Mouse (Mus musculus): ENCODE data around the gene Abcc10. TPM values are rescaled to one million over a fixed set of nuclear protein-coding genes. Genes with fewer than 3 reads are reported as not detected.

Abcc10 gene
- polyA plus RNA-seq, 1 experiment from 2014 or later, result 9.1 TPM

GRCm38 (mm10) chr17:46310515-46310914, 17.6 kb downstream of the Abcc10 start:
- no peaks in the 10 kb centered on the region for H3K9me3 ChIP-seq
- H3K27ac ChIP-seq, result no peak overlapping the region
- H3K4me2 ChIP-seq (replicated peaks), result no peak overlapping the region
- 85% methylated on average over 10 of the region's 10 CpGs for WGBS
- no peak overlapping the region for H3K9ac ChIP-seq (replicated peaks)
- peaks cover 37% of the 10 kb centered on the region for H3K36me3 ChIP-seq
- no peak overlapping the region for H3K4me3 ChIP-seq (replicated peaks)
- no peak for ATAC-seq
- no peaks in the 10 kb centered on the region for H3K27me3 ChIP-seq
- no peaks in the 10 kb centered on the region for H3K4me1 ChIP-seq (replicated peaks)

GRCm38 (mm10) chr17:46309835-46310234, 18.3 kb downstream of the Abcc10 start:
- Histone ChIP-seq H3K4me3 (replicated peaks) (no peak overlapping the region), H3K36me3 (peaks cover 43% of the 10 kb centered on the region), H3K27me3 (no peaks in the 10 kb centered on the region), H3K4me2 (replicated peaks) (no peak overlapping the region), H3K4me1 (replicated peaks) (no peaks in the 10 kb centered on the region), H3K9me3 (no peaks in the 10 kb centered on the region), H3K27ac (no peak overlapping the region), H3K9ac (replicated peaks) (no peak overlapping the region)
- WGBS, result 87% methylated on average over 12 of the region's 12 CpGs
- no peak for ATAC-seq

GRCm38 (mm10) chr17:46306956-46307355, 21.2 kb downstream of the Abcc10 start:
- no peaks in the 10 kb centered on the region for H3K9me3 ChIP-seq
- H3K9ac ChIP-seq (replicated peaks), result no peak overlapping the region
- H3K27me3 ChIP-seq, result no peaks in the 10 kb centered on the region
- H3K4me2 ChIP-seq (replicated peaks), result no peak overlapping the region
- H3K4me3 ChIP-seq (replicated peaks), result no peak overlapping the region
- 92% methylated on average over 15 of the region's 15 CpGs for WGBS
- H3K27ac ChIP-seq, result no peak overlapping the region
- no peak for ATAC-seq
- H3K4me1 ChIP-seq (replicated peaks), result no peaks in the 10 kb centered on the region
- H3K36me3 ChIP-seq, result peaks cover 56% of the 10 kb centered on the region

GRCm38 (mm10) chr17:46304184-46304583, 24.0 kb downstream of the Abcc10 start:
- Histone ChIP-seq H3K9me3 (no peaks in the 10 kb centered on the region), H3K4me3 (replicated peaks) (no peak overlapping the region), H3K36me3 (peaks cover 49% of the 10 kb centered on the region), H3K27ac (no peak overlapping the region), H3K9ac (replicated peaks) (no peak overlapping the region), H3K4me1 (replicated peaks) (peaks cover under 1% of the 10 kb centered on the region; the same call in 1 of the 2 replicates), H3K4me2 (replicated peaks) (no peak overlapping the region), H3K27me3 (peaks cover 16% of the 10 kb centered on the region; the same call in 1 of the 2 replicates)
- ATAC-seq, result no peak
- WGBS, result 91% methylated on average over 9 of the region's 9 CpGs

GRCm38 (mm10) chr17:46301892-46302291, 26.3 kb downstream of the Abcc10 start:
- Histone ChIP-seq H3K27ac (no peak overlapping the region), H3K9me3 (no peaks in the 10 kb centered on the region), H3K36me3 (peaks cover 46% of the 10 kb centered on the region), H3K4me1 (replicated peaks) (peaks cover 18% of the 10 kb centered on the region), H3K9ac (replicated peaks) (no peak overlapping the region), H3K4me3 (replicated peaks) (no peak overlapping the region), H3K4me2 (replicated peaks) (no peak overlapping the region), H3K27me3 (peaks cover 35% of the 10 kb centered on the region)
- 87% methylated on average over 12 of the region's 12 CpGs for WGBS
- ATAC-seq, result no peak

DNA sequence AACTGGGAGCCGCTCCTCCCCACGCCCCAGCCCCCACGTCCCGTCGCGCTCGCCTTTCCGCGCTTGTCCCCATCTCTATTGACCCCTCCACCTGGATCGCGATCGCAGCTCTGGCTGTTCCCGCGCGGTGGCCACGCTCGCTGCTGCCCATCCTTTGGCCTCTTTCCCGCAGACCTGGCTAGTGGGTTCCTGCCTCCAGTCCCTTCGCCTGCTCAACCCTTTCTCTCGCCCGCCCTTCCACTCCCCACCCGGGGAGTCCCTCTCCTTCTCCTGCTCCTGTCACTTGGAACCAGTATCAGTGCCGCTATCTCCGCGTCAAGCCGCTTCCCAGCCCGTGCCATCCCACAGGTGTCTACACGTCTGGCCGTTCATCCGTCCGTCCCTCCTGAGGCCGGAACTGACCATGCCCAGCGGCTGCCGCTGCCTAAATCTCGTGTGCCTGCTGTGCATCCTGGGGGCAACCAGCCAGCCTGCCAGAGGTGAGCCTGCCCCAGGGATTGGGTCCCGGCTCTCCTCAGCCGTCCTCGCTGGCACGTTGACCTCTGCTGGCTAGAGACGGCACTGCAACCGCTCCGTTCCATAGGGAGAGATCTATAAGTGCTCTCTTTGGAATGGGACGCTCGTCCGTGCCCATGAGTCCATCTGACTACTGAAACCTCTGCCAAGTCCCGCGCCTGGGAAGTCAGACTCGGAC, 29.8 kb downstream of the Abcc10 start:
- ATAC-seq, result peak; percentile 86
- Histone ChIP-seq H3K27me3 (peaks cover 64% of the 10 kb centered on the region), H3K9ac (replicated peaks) (peak overlapping the region; percentile 80), H3K4me2 (replicated peaks) (peak overlapping the region; percentile 99), H3K4me3 (replicated peaks) (peak overlapping the region; percentile 75), H3K4me1 (replicated peaks) (peaks cover 19% of the 10 kb centered on the region), H3K27ac (peak overlapping the region; percentile 68), H3K36me3 (peaks cover 15% of the 10 kb centered on the region), H3K9me3 (no peaks in the 10 kb centered on the region)
- WGBS, result under 1% methylated on average over 47 of the region's 48 CpGs

GRCm38 (mm10) chr17:46297364-46298219, 30.6 kb downstream of the Abcc10 start, which contains the start of gene Dlk2:
Dlk2 (plus strand) TSS chr17:46297421.
- H3K4me2 ChIP-seq (replicated peaks), result peak within 1 kb of the TSS; percentile 99
- peaks cover 19% of the 10 kb centered on the region for H3K4me1 ChIP-seq (replicated peaks)
- peaks cover 69% of the 10 kb centered on the region for H3K27me3 ChIP-seq
- H3K36me3 ChIP-seq, result peaks cover 8% of the 10 kb centered on the region; the same call in 1 of the 2 replicates
- peak within 1 kb of the TSS; percentile 80 for H3K9ac ChIP-seq (replicated peaks)
- WGBS, result 0% methylated on average over 73 of the region's 86 CpGs
- H3K27ac ChIP-seq, result peak within 1 kb of the TSS; percentile 68
- H3K4me3 ChIP-seq (replicated peaks), result peak within 1 kb of the TSS; percentile 75
- peak; percentile 58 for ATAC-seq
- no peaks in the 10 kb centered on the region for H3K9me3 ChIP-seq

DNA sequence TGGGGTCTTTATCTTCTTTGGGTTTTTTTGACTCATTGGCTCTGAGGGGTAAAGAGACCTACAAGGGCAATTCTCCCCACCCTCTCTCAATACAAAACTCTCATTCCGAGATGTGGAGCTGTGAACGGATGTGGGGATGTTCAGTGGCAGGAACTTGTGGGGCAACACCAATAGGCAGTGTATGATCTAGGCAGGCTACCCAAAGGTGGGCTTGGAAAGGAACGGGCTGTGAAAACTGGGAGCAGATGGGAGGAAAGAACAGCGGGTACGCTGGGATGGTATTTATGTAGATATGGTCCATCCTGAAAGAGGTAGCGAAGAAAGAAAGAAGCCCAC, 31.2 kb downstream of the Abcc10 start:
- H3K4me2 ChIP-seq (replicated peaks), result peak overlapping the region; percentile 99
- WGBS, result 11% methylated on average over 6 of the region's 6 CpGs
- peak overlapping the region; percentile 80; the same call in 1 of the 2 replicates for H3K9ac ChIP-seq (replicated peaks)
- peaks cover 2% of the 10 kb centered on the region; the same call in 1 of the 2 replicates for H3K36me3 ChIP-seq
- ATAC-seq, result peak; percentile 5; the same call in 1 of the 2 replicates
- peaks cover 19% of the 10 kb centered on the region for H3K4me1 ChIP-seq (replicated peaks)
- no peaks in the 10 kb centered on the region for H3K9me3 ChIP-seq
- peak overlapping the region; percentile 68 for H3K27ac ChIP-seq
- peaks cover 69% of the 10 kb centered on the region for H3K27me3 ChIP-seq
- H3K4me3 ChIP-seq (replicated peaks), result peak overlapping the region; percentile 75

DNA sequence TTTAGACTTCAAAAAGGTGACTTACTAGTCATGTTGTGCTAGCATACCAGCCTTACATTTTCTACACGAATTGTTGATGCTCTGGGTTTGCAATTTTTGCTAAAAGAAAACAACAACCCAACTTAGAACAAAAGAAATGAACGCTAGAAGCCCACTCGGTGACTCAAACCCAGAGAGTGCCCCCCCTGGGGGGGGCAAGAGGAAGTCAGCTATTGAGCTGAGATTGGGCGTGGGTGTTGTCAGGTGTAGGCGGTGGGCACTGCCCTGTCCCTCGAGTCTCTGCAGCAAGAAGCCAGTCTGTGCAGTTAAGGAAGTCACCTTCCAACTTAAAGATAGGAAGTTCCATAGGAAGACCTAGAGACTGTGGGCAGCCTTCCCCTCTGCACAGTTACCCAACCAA, 31.6 kb downstream of the Abcc10 start:
- no peaks in the 10 kb centered on the region for H3K9me3 ChIP-seq
- no peak overlapping the region for H3K9ac ChIP-seq (replicated peaks)
- peaks cover 68% of the 10 kb centered on the region for H3K27me3 ChIP-seq
- H3K36me3 ChIP-seq, result no peaks in the 10 kb centered on the region
- H3K4me3 ChIP-seq (replicated peaks), result peak overlapping the region; percentile 75
- ATAC-seq, result no peak
- 50% methylated on average over 6 of the region's 6 CpGs for WGBS
- peaks cover 19% of the 10 kb centered on the region for H3K4me1 ChIP-seq (replicated peaks)
- H3K4me2 ChIP-seq (replicated peaks), result peak overlapping the region; percentile 99
- peak overlapping the region; percentile 68; the same call in 1 of the 2 replicates for H3K27ac ChIP-seq

- H3K4me1 ChIP-seq (replicated peaks), result peaks cover 13% of the 10 kb centered on the region
- H3K27ac ChIP-seq, result no peak overlapping the region
- H3K4me3 ChIP-seq (replicated peaks), result no peak overlapping the region
- no peaks in the 10 kb centered on the region for H3K9me3 ChIP-seq
- no peak for ATAC-seq
- H3K9ac ChIP-seq (replicated peaks), result no peak overlapping the region
- no peaks in the 10 kb centered on the region for H3K27me3 ChIP-seq
- no peak overlapping the region for H3K4me2 ChIP-seq (replicated peaks)
- WGBS, result 58% methylated on average over 11 of the region's 11 CpGs
- H3K36me3 ChIP-seq, result no peaks in the 10 kb centered on the region
Observed at GRCm38 (mm10) chr17:46287678-46288095, 40.5 kb downstream of the Abcc10 start.

DNA sequence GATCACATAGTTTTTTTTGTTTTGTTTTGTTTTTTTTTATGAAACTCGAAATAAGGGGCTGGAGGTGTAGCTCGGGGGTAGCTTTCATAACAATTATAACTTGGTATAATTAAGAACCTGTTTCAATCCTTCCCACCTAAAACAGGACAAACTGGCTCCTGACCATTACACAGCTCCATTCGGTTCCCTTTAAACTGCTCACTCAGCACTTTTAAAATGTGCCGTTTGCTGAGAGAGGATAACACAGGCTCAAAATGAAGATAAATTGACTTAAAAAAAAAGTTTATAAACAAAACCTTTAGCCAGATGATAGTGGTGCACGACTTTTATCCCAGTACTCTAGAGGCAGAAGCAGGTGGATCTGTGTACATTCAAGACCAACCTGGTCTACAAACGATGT, 42.7 kb downstream of the Abcc10 start:
- 77% methylated on average over 6 of the region's 6 CpGs for WGBS
- Histone ChIP-seq H3K27ac (no peak overlapping the region), H3K9me3 (no peaks in the 10 kb centered on the region), H3K27me3 (no peaks in the 10 kb centered on the region), H3K4me2 (replicated peaks) (no peak overlapping the region), H3K9ac (replicated peaks) (no peak overlapping the region), H3K36me3 (no peaks in the 10 kb centered on the region), H3K4me1 (replicated peaks) (peaks cover 28% of the 10 kb centered on the region), H3K4me3 (replicated peaks) (no peak overlapping the region)
- ATAC-seq, result no peak

DNA sequence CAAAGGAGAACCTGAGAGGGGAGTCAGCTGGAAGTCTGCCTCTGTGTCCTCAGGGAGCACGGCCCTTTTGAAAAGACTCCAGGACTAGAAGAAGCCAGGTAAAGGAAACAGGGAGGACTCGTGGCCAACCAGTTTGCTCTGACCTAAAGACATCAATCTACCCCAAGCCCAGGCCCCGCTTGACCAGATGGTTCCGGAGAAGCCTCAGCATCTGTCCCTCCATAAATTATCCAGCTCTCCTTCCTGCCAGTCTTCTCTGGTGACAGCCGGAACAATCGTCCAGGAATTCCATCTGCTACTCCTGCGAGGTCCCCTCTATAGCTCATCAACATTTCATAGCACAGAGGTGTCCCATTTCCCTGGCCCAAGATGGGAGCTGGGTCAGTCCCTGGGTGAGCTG, 43.5 kb downstream of the Abcc10 start:
- no peaks in the 10 kb centered on the region for H3K27me3 ChIP-seq
- H3K9ac ChIP-seq (replicated peaks), result no peak overlapping the region; the same call in 1 of the 2 replicates
- H3K4me3 ChIP-seq (replicated peaks), result no peak overlapping the region
- 62% methylated on average over 7 of the region's 7 CpGs for WGBS
- H3K4me1 ChIP-seq (replicated peaks), result peaks cover 28% of the 10 kb centered on the region
- H3K9me3 ChIP-seq, result no peaks in the 10 kb centered on the region
- no peak overlapping the region for H3K4me2 ChIP-seq (replicated peaks)
- ATAC-seq, result no peak
- H3K27ac ChIP-seq, result no peak overlapping the region
- H3K36me3 ChIP-seq, result no peaks in the 10 kb centered on the region
